Mouse (Mus musculus): Measurements from ENCODE around the gene Vmn1r11.

Vmn1r11 gene

DNA sequence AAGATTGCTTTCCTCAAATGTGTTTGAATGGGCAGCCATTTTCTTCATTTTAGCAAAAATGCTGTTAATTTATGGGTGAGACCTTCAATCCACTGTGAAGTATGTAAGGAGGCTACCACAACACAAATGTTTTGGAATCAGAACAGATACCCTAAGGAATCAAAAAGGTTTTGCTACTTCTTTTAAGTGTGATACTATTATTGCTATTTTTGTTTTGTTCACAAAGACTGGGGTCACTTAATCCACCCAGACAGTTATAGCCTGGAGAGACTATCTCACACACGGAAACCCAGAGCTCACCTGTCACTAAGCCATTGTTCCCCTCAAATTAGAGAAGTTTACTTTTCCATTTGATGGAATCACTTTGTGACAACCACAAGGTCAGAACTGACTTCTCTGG lies at the start of gene Vmn1r11:
TSS of gene Vmn1r11 (plus strand) at position 301 of the 400 bp plus-strand sequence.
- DNase-seq (ENCODE audit: extremely low spot score), result no peak

- peak; percentile 1 for DNase-seq (ENCODE audit: extremely low spot score)
Observed at GRCm38 (mm10) chr6:57106358-57106757, 26.9 kb upstream of the Vmn1r11 start.

DNA sequence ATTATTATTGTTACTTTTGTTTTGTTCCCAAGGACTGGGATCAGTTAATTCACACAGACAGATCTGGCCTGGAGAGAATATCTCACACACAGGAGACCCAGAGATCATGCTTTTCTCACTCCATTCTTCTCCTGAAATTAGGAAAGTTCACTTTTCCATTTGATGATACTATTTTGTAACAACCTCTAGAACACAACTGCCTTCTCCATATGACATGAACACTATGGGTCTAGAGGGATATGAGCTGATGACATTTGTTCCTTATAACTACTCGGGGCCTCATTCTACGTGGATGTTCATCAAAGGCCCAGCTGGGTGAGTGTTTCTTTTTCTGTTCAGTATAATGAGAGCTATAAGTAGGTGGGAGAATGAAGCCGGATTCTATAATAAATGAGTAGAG lies 24.1 kb upstream of the Vmn1r11 start, which contains the start of gene Vmn1r10:
TSS of gene Vmn1r10 (plus strand) at position 301 of the 400 bp plus-strand sequence.
- DNase-seq (ENCODE audit: extremely low spot score), result no peak

DNA sequence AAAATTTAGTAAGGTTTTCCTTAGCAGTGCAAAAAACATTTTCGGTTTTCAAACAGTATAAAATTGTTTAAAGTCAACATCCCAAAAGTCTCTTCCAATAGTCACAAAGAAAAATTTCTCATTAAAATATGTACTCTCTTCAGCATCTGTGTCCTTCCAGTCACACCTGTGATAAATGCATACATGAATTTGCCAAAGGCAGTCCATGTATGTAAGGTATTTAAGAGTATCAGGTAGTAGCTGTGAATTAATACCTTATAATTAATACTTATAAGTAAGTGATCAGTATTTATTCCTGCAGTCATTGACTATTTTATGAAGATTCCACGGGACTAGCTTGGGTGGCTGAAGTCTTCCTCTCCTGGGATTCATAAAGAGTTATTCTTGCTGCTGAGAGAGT lies 23.4 kb downstream of the Vmn1r11 start, which contains the start of gene Vmn1r12:
TSS of gene Vmn1r12 (plus strand) at position 301 of the 400 bp plus-strand sequence.
- DNase-seq (ENCODE audit: extremely low spot score), result no peak

All from embryo, embryonic 9.5 days (tissue).